Mouse (Mus musculus) kidney, embryonic 14.5 days (tissue): ENCODE results near the gene Vmn1r3. TPM values are rescaled to one million over a fixed set of nuclear protein-coding genes. Genes with fewer than 3 reads are reported as not detected.
"Not testable (repeated sequence)": the region's sequence is repeated elsewhere in the genome, so short reads cannot be mapped to it uniquely, and the experiment has no call there.

ENCODE experiments used
- ATAC-seq: fragments of 200-750 bp; cut with Nextera tagmentation; 2 replicates; pipeline ENCODE4 v1.8.0; 2017; ENCODE audit warnings: moderate number of reproducible peaks, mild to moderate bottlenecking, moderate TSS enrichment, moderate library complexity; ENCODE audit not compliant: low FRiP score, low TSS enrichment
- H3K27ac ChIP-seq: fragments of 300-500 bp; sonication (generic); 2 replicates; pipeline ENCODE4 v1.5.1; 2014; ENCODE audit warnings: low read depth, mild to moderate bottlenecking, low read length, moderate library complexity, mixed read lengths
- H3K27me3 ChIP-seq: fragments of 300-500 bp; sonication (generic); 2 replicates; pipeline ENCODE4 v1.6.1; 2014; ENCODE audit warnings: mild to moderate bottlenecking, low read length; ENCODE audit not compliant: control insufficient read depth, insufficient read depth
- H3K36me3 ChIP-seq: fragments of 300-500 bp; sonication (generic); 2 replicates; pipeline ENCODE4 v1.6.1; 2014; ENCODE audit warnings: low read length, mixed read lengths; ENCODE audit not compliant: control insufficient read depth, insufficient read depth
- H3K4me1 ChIP-seq: fragments of 300-500 bp; sonication (generic); 2 replicates; pipeline ENCODE4 v1.6.1; 2014; ENCODE audit warnings: low read length, mixed read lengths; ENCODE audit not compliant: control insufficient read depth, insufficient read depth
- H3K4me2 ChIP-seq: fragments of 300-500 bp; sonication (generic); replicated peaks from 2 replicates; pipeline ENCODE4 v1.6.1; 2014; ENCODE audit warnings: low read depth, mild to moderate bottlenecking, low read length
- H3K4me3 ChIP-seq: fragments of 300-500 bp; sonication (generic); 2 replicates; pipeline ENCODE4 v1.5.1; 2014; ENCODE audit warnings: mild to moderate bottlenecking, low read length
- H3K9ac ChIP-seq: fragments of 300-500 bp; sonication (generic); 2 replicates; pipeline ENCODE4 v1.6.1; 2014; ENCODE audit warnings: low read depth, mild to moderate bottlenecking, low read length, moderate library complexity
- H3K9me3 ChIP-seq: fragments of 300-500 bp; sonication (generic); 2 replicates; pipeline ENCODE4 v1.6.1; 2016; ENCODE audit warnings: low read length; ENCODE audit not compliant: control insufficient read depth
- WGBS: fragments of 180-500 bp; shearing (Covaris S2); extraction: QIAGEN DNeasy Blood & Tissue Kit; methylation state at CpG from one replicate; pipeline ENCODE4 v1.1.7; 2014; 5-methylcytosine and 5-hydroxymethylcytosine counted together
- polyA plus RNA-seq: library from polyadenylated mRNA; unstranded; fragments of >200 nt; fragmentation: Nextera tagmentation; extraction: Ambion mirVana; gene quantifications from 2 replicates; pipeline ENCODE4 v1.2.1, GENCODE M21; 2014

Gene Vmn1r3
- polyA plus RNA-seq, 1 experiment from 2014 or later, result not detected

- WGBS, result 90% methylated on average over 4 of the region's 4 CpGs
- ATAC-seq, result no peak
- no peaks in the 10 kb centered on the region for H3K27me3 ChIP-seq
- no peaks in the 10 kb centered on the region for H3K4me1 ChIP-seq
- H3K4me2 ChIP-seq, result no peak overlapping the region
- H3K36me3 ChIP-seq, result no peaks in the 10 kb centered on the region
- H3K9me3 ChIP-seq, result peaks cover 8% of the 10 kb centered on the region
- H3K4me3 ChIP-seq, result no peak overlapping the region
- no peak overlapping the region for H3K27ac ChIP-seq
- no peak overlapping the region for H3K9ac ChIP-seq
Measured at GRCm38 (mm10) chr4:3165046-3165445, 20.1 kb downstream of the Vmn1r3 start.

- H3K4me3 ChIP-seq, H3K27me3 ChIP-seq, H3K4me2 ChIP-seq, ATAC-seq, H3K27ac ChIP-seq, H3K9ac ChIP-seq, H3K36me3 ChIP-seq, H3K4me1 ChIP-seq, H3K9me3 ChIP-seq: not testable (repeated sequence)
Measured at GRCm38 (mm10) chr4:3164429-3164828, 20.7 kb downstream of the Vmn1r3 start.

GRCm38 (mm10) chr4:3153320-3153719, 31.8 kb downstream of the Vmn1r3 start:
- not testable (repeated sequence) for H3K4me3 ChIP-seq, H3K9ac ChIP-seq, H3K4me2 ChIP-seq, H3K27ac ChIP-seq, H3K36me3 ChIP-seq, H3K9me3 ChIP-seq, H3K27me3 ChIP-seq, ATAC-seq, H3K4me1 ChIP-seq
- WGBS, result 62% methylated on average over 2 of the region's 2 CpGs

- H3K36me3 ChIP-seq, H3K9me3 ChIP-seq, H3K27me3 ChIP-seq, ATAC-seq, H3K27ac ChIP-seq, H3K4me1 ChIP-seq, H3K9ac ChIP-seq, H3K4me2 ChIP-seq, H3K4me3 ChIP-seq: not testable (repeated sequence)
- no CpG with 5 or more reads among the region's 3 CpGs for WGBS
Measured at GRCm38 (mm10) chr4:3147926-3148325, 37.2 kb downstream of the Vmn1r3 start.

Other genes with a start within 250 kb of the Vmn1r3 start
- not detected in 2 replicates for gene Vmn1r2, start 18.0 kb downstream of the Vmn1r3 start, polyA plus RNA-seq